Mouse (Mus musculus) midbrain, embryonic 14.5 days (tissue): ENCODE results near the gene Fcrl6. TPM values are rescaled to one million over a fixed set of nuclear protein-coding genes. Genes with fewer than 3 reads are reported as not detected.

Experiments used
- ATAC-seq: fragments of 200-750 bp; cut with Nextera tagmentation; 2 replicates; pipeline ENCODE4 v1.8.0; 2017; ENCODE audit warnings: moderate number of reproducible peaks, moderate library complexity; ENCODE audit not compliant: low FRiP score, low TSS enrichment
- DNase-seq: peaks from one replicate; pipeline ENCODE4 v3.0.0-alpha.2; 2015
- H3K27ac ChIP-seq: fragments of 300-500 bp; sonication (generic); replicated peaks from 2 replicates; pipeline ENCODE4 v1.5.1; 2014; ENCODE audit warnings: mild to moderate bottlenecking, low read depth, low read length, moderate library complexity
- H3K27me3 ChIP-seq: fragments of 300-500 bp; sonication (generic); 2 replicates; pipeline ENCODE4 v1.6.1; 2014; ENCODE audit warnings: low read length, control low read depth, mixed read lengths; ENCODE audit not compliant: control insufficient read depth, insufficient read depth
- H3K36me3 ChIP-seq: fragments of 300-500 bp; sonication (generic); 2 replicates; pipeline ENCODE4 v1.6.1; 2014; ENCODE audit warnings: low read length, control low read depth; ENCODE audit not compliant: control insufficient read depth, insufficient read depth
- H3K4me1 ChIP-seq: fragments of 300-500 bp; sonication (generic); 2 replicates; pipeline ENCODE4 v1.6.1; 2014; ENCODE audit warnings: mild to moderate bottlenecking, antibody characterized with exemption, low read length, control low read depth; ENCODE audit not compliant: control insufficient read depth, insufficient read depth
- H3K4me2 ChIP-seq: fragments of 300-500 bp; sonication (generic); 2 replicates; pipeline ENCODE4 v1.6.1; 2014; ENCODE audit warnings: mild to moderate bottlenecking, low read length, moderate library complexity
- H3K4me3 ChIP-seq: fragments of 300-500 bp; sonication (generic); replicated peaks from 2 replicates; pipeline ENCODE4 v1.5.1; 2014; ENCODE audit warnings: low read depth, low read length
- H3K9ac ChIP-seq: fragments of 300-500 bp; sonication (generic); replicated peaks from 2 replicates; pipeline ENCODE4 v1.6.1; 2014; ENCODE audit warnings: mild to moderate bottlenecking, low read length, moderate library complexity
- H3K9me3 ChIP-seq: fragments of 300-500 bp; sonication (generic); 2 replicates; pipeline ENCODE4 v1.6.1; 2016; ENCODE audit warnings: low read length, control low read depth, mixed read lengths; ENCODE audit not compliant: control insufficient read depth
- WGBS: fragments of 180-500 bp; shearing (Covaris S2); extraction: QIAGEN DNeasy Blood & Tissue Kit; methylation state at CpG from one replicate; pipeline ENCODE4 v1.1.7; 2014; 5-methylcytosine and 5-hydroxymethylcytosine counted together
- polyA plus RNA-seq: library from polyadenylated mRNA; unstranded; fragments of >200 nt; fragmentation: Nextera tagmentation; extraction: Ambion mirVana; gene quantifications from 2 replicates; pipeline ENCODE4 v1.2.1, GENCODE M21; 2014

Fcrl6 gene
- polyA plus RNA-seq = 0.14 TPM in 1 of 2 replicates, not detected in the other

DNA sequence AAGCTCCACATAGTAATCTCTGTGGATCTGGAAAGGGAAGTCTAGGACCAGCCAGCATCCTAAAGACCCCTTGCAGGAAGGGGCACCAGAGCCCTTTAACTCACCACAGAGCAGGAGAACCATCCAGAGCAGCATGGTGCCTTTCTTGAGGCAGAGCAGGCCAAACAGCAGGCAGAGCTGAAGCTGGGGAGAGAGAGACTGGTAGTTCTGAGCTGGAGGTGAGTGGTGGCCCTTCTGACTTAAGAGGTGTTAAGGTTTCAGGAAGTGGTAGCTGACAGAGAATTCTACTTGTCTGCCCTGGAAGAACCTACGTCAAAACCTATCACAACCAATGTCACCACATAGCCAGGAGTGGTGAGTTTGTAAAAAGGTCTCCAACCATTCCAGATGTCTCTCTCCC, at the start of gene Fcrl6:
Gene Fcrl6, minus strand, starts transcription at position 226 of the 400 bp plus-strand sequence.
- H3K4me2 ChIP-seq = no peak within 1 kb of the TSS
- no peaks in the 10 kb centered on the region for H3K9me3 ChIP-seq
- no peak within 1 kb of the TSS for H3K4me3 ChIP-seq
- H3K4me1 ChIP-seq = no peaks in the 10 kb centered on the region
- 82% methylated on average over 1 of the region's 1 CpGs for WGBS
- H3K27ac ChIP-seq = no peak within 1 kb of the TSS
- no peaks in the 10 kb centered on the region for H3K36me3 ChIP-seq
- ATAC-seq (no peak), DNase-seq (no peak)
- H3K27me3 ChIP-seq = no peaks in the 10 kb centered on the region
- H3K9ac ChIP-seq = no peak within 1 kb of the TSS

DNA sequence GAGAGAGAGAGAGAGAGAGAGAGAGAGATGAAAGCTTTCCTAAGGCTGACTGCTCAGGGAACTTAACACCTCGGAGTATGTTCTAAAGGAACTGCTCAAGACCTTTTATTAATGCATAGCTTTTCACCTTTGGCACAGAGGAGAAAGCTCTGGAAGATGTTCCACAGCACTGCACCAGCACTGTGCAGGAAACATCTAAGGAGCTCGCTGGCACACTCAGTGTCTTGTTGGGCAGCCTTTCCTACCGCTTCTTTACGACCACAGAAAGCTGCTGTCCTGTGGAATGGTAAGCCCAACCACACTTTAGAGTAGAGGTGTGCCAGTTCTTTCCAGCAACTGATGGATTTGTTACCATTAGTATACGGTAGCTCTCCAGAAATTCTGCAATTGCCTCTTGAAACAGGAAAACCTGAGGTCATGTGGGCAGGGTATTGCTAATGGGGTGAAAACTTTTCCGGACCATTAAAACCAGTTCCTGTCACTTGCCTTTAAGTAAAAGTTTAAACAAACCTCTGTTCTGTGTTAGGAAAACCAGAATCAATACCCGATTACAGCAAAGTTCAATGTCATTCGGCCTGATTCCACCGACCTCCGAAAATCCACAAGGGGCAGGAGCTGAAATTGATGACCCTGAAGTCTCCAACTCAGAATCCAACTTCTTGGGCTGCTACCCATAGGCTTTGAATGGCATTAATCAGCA, 49.1 kb upstream of the Fcrl6 start:
- no peak overlapping the region for H3K9ac ChIP-seq
- H3K27me3 ChIP-seq = no peaks in the 10 kb centered on the region
- DNase-seq = no peak
- H3K36me3 ChIP-seq = no peaks in the 10 kb centered on the region
- no peaks in the 10 kb centered on the region for H3K9me3 ChIP-seq
- no peak overlapping the region for H3K4me2 ChIP-seq
- no peaks in the 10 kb centered on the region for H3K4me1 ChIP-seq
- WGBS = 89% methylated on average over 10 of the region's 10 CpGs
- no peak overlapping the region for H3K4me3 ChIP-seq
- H3K27ac ChIP-seq = no peak overlapping the region
- no peak for ATAC-seq

DNA sequence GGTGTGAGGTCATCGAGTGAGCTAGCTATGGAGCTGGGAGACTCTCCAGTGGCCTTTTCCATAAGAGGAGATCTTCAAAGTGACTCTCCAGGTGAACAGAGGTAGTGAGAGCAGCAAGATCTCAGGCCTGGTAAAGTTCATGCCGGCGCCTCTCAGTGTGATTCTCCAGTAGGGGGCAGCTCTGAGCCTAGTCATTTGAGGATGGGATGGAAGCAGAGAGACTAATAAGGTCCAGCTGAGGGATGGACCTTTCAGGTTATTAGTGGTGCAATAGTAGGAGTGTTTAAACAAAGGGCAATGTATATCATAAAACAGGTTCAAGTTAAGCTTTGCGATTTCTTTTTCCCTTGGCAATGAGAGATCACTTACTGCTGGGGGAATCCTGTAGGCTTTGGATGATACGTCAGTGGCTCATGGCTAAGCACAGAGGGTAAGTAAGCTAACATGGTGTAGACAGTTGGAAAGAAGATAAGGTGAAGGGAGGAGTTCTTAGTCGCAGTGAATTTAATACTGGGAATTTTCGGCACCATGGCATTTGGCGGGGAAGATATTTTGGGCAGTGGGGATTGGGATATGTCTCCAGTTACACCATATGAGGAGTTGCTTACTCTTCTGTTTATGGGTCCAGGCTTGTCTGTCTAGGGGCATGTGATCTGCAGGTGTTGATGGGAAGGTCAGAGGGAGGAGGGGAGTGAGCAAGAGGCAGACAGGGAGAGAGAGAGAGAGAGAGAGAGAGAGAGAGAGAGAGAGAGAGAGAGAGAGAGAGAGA, 48.4 kb upstream of the Fcrl6 start:
- DNase-seq (peak; percentile 37), ATAC-seq (no peak)
- Histone ChIP-seq H3K36me3 (no peaks in the 10 kb centered on the region), H3K9me3 (no peaks in the 10 kb centered on the region), H3K4me2 (no peak overlapping the region), H3K4me1 (no peaks in the 10 kb centered on the region), H3K27ac (no peak overlapping the region), H3K27me3 (no peaks in the 10 kb centered on the region), H3K4me3 (no peak overlapping the region), H3K9ac (no peak overlapping the region)
- WGBS = 61% methylated on average over 8 of the region's 8 CpGs

DNA sequence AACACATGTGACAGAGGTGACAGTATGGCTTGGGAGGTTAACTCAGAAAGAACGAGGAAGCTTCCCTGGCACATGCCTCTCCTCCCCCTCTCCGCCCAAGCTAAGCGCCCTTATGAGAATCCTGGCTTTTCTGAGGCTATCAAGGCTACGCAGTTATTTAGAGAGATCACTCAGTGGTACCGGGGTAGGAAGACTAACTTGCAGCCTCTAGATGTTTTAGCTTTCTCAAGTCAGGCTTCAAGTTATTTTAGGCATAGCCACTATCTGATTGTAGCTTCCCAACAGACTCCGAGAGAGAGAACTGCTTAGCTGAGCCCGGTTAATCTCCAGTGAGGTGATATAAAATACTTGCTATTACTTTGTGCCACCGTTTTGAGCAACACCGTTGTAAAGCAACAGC, 47.0 kb upstream of the Fcrl6 start:
- Histone ChIP-seq H3K27me3 (no peaks in the 10 kb centered on the region), H3K9ac (no peak overlapping the region), H3K4me1 (no peaks in the 10 kb centered on the region), H3K27ac (no peak overlapping the region), H3K4me3 (no peak overlapping the region), H3K9me3 (no peaks in the 10 kb centered on the region), H3K36me3 (no peaks in the 10 kb centered on the region), H3K4me2 (no peak overlapping the region)
- DNase-seq = no peak
- 87% methylated on average over 9 of the region's 9 CpGs for WGBS
- ATAC-seq = no peak

DNA sequence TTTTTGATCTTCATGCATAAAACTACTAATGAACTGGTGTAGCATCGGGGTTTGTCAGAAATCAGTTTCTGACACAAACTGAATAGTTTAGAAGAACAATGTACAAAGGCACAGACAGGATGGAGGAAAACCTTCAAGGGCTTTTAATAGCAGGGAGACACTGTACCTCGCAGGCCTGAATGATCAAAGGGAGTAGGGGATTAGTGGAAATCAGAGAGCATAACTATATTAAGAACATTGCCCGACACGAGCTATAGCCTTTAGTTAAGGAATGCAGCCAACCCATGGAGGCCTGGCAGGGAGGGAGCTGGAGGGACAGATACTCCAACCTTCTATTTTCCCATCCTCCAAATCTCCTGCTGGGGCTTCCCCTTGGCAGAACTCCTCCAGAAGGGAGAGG, 44.9 kb upstream of the Fcrl6 start:
- Histone ChIP-seq H3K27me3 (no peaks in the 10 kb centered on the region), H3K9ac (no peak overlapping the region), H3K36me3 (no peaks in the 10 kb centered on the region), H3K4me2 (no peak overlapping the region), H3K27ac (no peak overlapping the region), H3K4me3 (no peak overlapping the region), H3K9me3 (no peaks in the 10 kb centered on the region), H3K4me1 (no peaks in the 10 kb centered on the region)
- WGBS = 13% methylated on average over 4 of the region's 4 CpGs
- no peak for ATAC-seq
- DNase-seq = peak; percentile 32

DNA sequence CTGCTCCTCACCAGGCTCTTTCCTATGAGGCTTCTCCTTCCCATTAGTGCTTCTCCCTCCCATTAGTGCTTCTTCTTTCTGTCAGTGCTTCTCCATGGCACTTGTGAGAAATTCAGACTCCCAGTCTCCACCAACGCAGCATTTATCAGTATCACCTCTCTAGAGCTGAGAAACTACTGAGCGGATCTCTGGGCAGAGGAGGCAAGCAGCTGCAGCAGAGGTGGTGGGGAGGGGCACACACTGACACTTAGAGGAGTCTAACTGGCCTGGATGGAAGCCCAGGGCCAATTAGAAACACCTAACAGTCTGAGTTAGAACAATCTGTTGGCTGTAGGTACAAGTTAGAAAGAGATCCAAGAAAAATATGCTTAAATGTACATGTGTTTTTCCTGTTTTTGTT, 36.4 kb upstream of the Fcrl6 start:
- ATAC-seq = no peak
- H3K27me3 ChIP-seq = no peaks in the 10 kb centered on the region
- no peak overlapping the region for H3K4me2 ChIP-seq
- WGBS = 77% methylated on average over 2 of the region's 2 CpGs
- no peaks in the 10 kb centered on the region for H3K9me3 ChIP-seq
- no peaks in the 10 kb centered on the region for H3K4me1 ChIP-seq
- H3K9ac ChIP-seq = no peak overlapping the region
- H3K4me3 ChIP-seq = no peak overlapping the region
- no peak overlapping the region for H3K27ac ChIP-seq
- DNase-seq = no peak
- H3K36me3 ChIP-seq = no peaks in the 10 kb centered on the region

DNA sequence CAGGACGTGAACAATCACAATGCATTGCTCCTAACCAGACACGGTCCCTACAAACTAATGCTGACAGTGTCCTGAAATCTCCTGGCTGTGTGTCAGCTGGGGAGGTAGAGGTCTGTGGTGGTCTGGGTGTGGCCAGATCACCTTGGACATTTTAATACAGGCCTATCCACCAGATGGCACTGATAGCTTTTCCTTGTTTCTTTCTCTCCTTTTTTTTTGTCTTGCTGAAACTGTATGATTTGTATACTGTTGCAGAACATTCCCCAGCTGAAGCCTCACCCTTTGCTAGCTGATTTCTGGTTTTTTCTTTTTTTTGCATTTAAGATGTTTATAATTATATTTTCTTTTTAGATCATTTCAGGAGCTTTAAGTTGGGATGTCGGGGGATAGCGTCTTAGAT, 35.5 kb upstream of the Fcrl6 start:
- WGBS = 76% methylated on average over 4 of the region's 4 CpGs
- Histone ChIP-seq H3K27ac (no peak overlapping the region), H3K4me3 (no peak overlapping the region), H3K9me3 (no peaks in the 10 kb centered on the region), H3K4me1 (no peaks in the 10 kb centered on the region), H3K36me3 (no peaks in the 10 kb centered on the region), H3K9ac (no peak overlapping the region), H3K4me2 (no peak overlapping the region), H3K27me3 (no peaks in the 10 kb centered on the region)
- no peak for ATAC-seq
- peak; percentile 46 for DNase-seq

DNA sequence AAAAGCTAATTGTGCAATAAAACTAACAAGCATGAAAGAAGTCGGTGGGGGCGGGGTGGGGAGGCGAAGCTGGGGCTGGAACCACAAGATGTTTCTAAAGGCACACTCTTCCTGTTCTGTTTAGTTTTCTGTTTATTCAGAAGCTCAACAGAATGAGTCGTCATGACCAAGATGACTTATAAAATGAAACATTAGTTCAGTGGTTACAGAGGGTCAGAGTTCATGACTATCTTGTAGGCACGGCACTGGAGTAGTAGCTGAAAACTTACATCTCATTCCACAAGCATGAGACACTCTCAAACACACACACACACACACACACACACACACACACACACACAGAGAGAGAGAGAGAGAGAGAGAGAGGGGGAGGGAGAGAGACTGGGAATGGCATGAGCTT, 33.9 kb upstream of the Fcrl6 start:
- Histone ChIP-seq H3K27ac (no peak overlapping the region), H3K4me2 (no peak overlapping the region), H3K9me3 (no peaks in the 10 kb centered on the region), H3K36me3 (no peaks in the 10 kb centered on the region), H3K4me3 (no peak overlapping the region), H3K27me3 (no peaks in the 10 kb centered on the region), H3K9ac (no peak overlapping the region), H3K4me1 (no peaks in the 10 kb centered on the region)
- 93% methylated on average over 5 of the region's 5 CpGs for WGBS
- DNase-seq (no peak), ATAC-seq (no peak)

DNA sequence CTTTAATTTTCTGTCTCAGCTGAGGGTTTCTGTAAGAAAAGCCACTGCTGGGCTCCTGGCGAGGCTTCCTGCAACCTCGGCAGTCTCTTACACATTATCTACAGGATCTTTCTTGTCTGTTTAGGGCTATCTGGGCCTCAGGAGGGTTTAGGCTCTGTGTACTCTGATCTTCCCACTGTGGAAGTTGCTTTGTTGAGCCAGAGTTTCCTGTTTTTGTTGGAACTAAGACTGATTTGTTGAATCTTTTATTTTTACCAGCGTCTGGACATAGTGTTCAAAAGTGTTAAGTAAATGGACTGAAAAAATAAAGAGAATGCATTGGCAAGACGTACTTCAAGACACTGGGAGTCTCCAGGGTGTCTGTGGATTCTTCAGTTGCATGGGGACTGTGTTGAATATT, 32.9 kb upstream of the Fcrl6 start:
- Histone ChIP-seq H3K4me2 (no peak overlapping the region), H3K4me3 (no peak overlapping the region), H3K9me3 (no peaks in the 10 kb centered on the region), H3K4me1 (no peaks in the 10 kb centered on the region), H3K9ac (no peak overlapping the region), H3K27ac (no peak overlapping the region), H3K36me3 (no peaks in the 10 kb centered on the region), H3K27me3 (no peaks in the 10 kb centered on the region)
- no peak for DNase-seq
- ATAC-seq = no peak
- WGBS = 78% methylated on average over 4 of the region's 4 CpGs
